Mouse (Mus musculus): ENCODE data around the gene Dusp18.

- TF ChIP-seq ZC3H11A (IDR thresholded peaks at IDR 0.05; ENCODE audit: borderline replicate concordance, low read depth, low read length) = no peak
- TF ChIP-seq HCFC1 (IDR thresholded peaks at IDR 0.05; ENCODE audit: borderline replicate concordance, insufficient read depth, low read length) = no peak
- no peak for TF ChIP-seq ZNF384 (IDR thresholded peaks at IDR 0.05; ENCODE audit: low read depth, low read length)
- TF ChIP-seq CHD2 (IDR thresholded peaks at IDR 0.05; ENCODE audit: low read depth, low read length) = no peak
- TF ChIP-seq MAFK (IDR thresholded peaks at IDR 0.05; ENCODE audit: insufficient read depth, low read depth, low read length) = no peak
Measured at GRCm38 (mm10) chr11:3933756-3934285, 38.8 kb downstream of the Dusp18 start.

Data from ES-E14 (cell line).